Mouse (Mus musculus) activated CD4-positive, CD25-positive, alpha-beta regulatory T cell, adult 4 months (primary cell): ENCODE data around the gene Gpr152. TPM values are rescaled to one million over a fixed set of nuclear protein-coding genes. Genes with fewer than 3 reads are reported as not detected.
A peak's percentile ranks its signal among the peaks of the same experiment; 100 is the strongest.
"Not testable (repeated sequence)": the region's sequence is repeated elsewhere in the genome, so short reads cannot be mapped to it uniquely, and the experiment has no call there.

ENCODE experiments used
- ATAC-seq: one replicate; pipeline ENCODE4 v1.8.0; 2017
- polyA plus RNA-seq, 2 experiments: library from polyadenylated mRNA; unstranded; fragments of 100-300 nt; shearing (Covaris generic); gene quantifications; one replicate each; pipeline ENCODE4 v1.2.1; 2017

Gpr152 gene
- polyA plus RNA-seq, 2 experiments from 2014 or later = not detected

- no peak for ATAC-seq
Measured at GRCm38 (mm10) chr19:4112063-4112960, 27.3 kb upstream of the Gpr152 start.

GRCm38 (mm10) chr19:4113186-4113805, 26.3 kb upstream of the Gpr152 start:
- no peak for ATAC-seq

GRCm38 (mm10) chr19:4113806-4114230, 25.8 kb upstream of the Gpr152 start:
- peak; percentile 88 for ATAC-seq

GRCm38 (mm10) chr19:4114551-4114950, 25.0 kb upstream of the Gpr152 start:
- ATAC-seq = no peak

GRCm38 (mm10) chr19:4115144-4115543, 24.4 kb upstream of the Gpr152 start:
- ATAC-seq = no peak

GRCm38 (mm10) chr19:4115816-4116215, 23.8 kb upstream of the Gpr152 start:
- no peak for ATAC-seq

GRCm38 (mm10) chr19:4117006-4117405, 22.6 kb upstream of the Gpr152 start:
- ATAC-seq = no peak

- no peak for ATAC-seq
Measured at GRCm38 (mm10) chr19:4118350-4118749, 21.2 kb upstream of the Gpr152 start.

- peak; percentile 77 for ATAC-seq
Measured at GRCm38 (mm10) chr19:4119716-4120487, 19.7 kb upstream of the Gpr152 start.

GRCm38 (mm10) chr19:4120496-4120895, 19.1 kb upstream of the Gpr152 start:
- no peak for ATAC-seq

GRCm38 (mm10) chr19:4121097-4121805, 18.3 kb upstream of the Gpr152 start:
- peak; percentile 58 for ATAC-seq

- ATAC-seq = not testable (repeated sequence)
Measured at GRCm38 (mm10) chr19:4121896-4122295, 17.7 kb upstream of the Gpr152 start.

GRCm38 (mm10) chr19:4122411-4123370, 16.9 kb upstream of the Gpr152 start:
- no peak for ATAC-seq

GRCm38 (mm10) chr19:4124432-4124831, 15.2 kb upstream of the Gpr152 start:
- ATAC-seq = no peak

- ATAC-seq = not testable (repeated sequence)
Measured at GRCm38 (mm10) chr19:4125268-4125667, 14.3 kb upstream of the Gpr152 start.

GRCm38 (mm10) chr19:4125741-4126696, 13.6 kb upstream of the Gpr152 start, which contains the start of gene Aip:
Aip (minus strand) TSS chr19:4125858.
- peak; percentile 71 for ATAC-seq

GRCm38 (mm10) chr19:4126759-4127495, 12.7 kb upstream of the Gpr152 start:
- ATAC-seq = no peak

- no peak for ATAC-seq
Measured at GRCm38 (mm10) chr19:4129462-4129861, 10.1 kb upstream of the Gpr152 start.

- no peak for ATAC-seq
Measured at GRCm38 (mm10) chr19:4130106-4130505, 9.5 kb upstream of the Gpr152 start.
